Mouse (Mus musculus) ovary, postnatal 10 days (tissue): ENCODE measurements at regions not wholly inside any gene's neighbourhood (a gene's known extent, or its start where the extent isn't known, plus 50 kb on each side); places are given as distances from the start of the nearest gene placed in this dataset.

Experiments
- DNase-seq: peaks from one replicate; pipeline ENCODE4 v3.0.0; 2022; ENCODE audit warnings: low spot score

DNA sequence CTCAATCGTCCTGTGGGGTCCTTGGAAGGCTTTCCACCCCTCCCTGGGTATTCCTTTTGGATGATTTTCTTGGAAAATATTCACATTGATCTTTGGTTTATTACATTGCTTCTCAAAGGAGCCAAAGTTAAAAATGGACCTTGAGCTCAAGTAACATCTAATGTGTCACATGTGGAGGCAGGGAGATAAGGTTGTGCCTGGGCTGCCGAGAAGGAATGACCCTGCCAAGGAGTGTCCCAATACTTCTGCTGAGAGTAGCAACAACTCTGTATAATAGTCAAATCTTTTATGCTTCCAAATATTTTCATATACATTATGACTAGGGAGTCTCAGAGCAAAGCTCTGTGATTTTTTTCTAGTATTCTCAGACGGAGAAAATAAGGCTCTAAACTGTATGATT lies 113.4 kb upstream of the Nt5c1b start:
- no peak for DNase-seq

DNA sequence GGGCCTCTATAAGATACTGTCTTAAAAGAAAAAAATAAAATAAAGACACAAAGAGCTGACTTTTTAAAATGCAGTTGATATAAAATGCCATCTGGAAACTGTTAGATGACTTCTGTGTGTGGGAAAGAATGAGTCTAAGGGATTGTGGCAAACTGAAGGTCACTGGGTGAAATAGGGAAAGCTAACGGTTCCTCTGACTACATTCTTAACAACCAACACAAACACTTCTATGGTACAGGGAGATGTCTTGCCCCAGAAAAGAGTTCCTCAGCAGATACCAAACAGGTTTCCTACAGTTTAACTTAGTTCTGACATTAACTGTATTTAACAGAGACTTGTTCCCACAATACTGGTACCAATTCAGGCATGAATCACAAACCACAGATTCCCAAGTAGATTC lies 103.6 kb upstream of the Nt5c1b start:
- DNase-seq = no peak

DNA sequence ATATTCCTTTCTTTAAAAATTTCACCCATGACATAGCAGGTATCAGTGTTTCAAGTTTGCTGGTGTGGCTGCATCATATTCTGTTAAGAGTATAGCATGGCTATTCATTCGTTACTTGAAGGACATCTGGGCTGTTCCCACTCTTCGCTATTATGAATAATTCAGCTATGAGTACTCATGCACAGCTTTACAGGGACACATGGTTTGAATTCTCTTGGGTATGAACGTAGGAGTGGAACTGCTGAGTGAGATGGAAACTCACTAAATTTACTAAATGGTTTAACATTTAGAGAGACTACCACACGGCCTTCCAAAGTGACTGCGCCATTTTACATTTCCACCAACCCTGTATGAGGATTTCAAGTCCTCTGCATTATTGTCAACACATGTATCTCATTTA lies 97.7 kb upstream of the Nt5c1b start:
- DNase-seq = no peak

DNA sequence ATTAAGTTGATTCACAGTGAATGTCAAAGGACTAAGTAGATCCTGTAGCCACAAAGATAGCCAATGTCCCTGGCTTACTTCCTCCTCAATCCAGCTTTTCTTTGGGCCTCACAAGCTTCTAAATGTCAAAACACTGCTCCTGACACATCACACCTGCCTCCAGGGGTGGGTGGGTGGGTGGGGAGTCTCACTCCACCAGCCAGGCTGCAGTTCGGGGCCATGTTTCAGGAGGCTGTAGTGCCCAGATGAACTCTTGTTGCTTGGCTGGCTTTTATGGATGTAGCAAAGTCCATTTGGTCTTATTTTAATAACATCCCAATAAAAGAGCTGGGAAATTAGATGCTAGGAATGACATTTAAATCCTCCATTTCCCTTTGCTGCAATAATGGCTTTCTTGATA lies 94.5 kb upstream of the Nt5c1b start:
- DNase-seq = no peak

DNA sequence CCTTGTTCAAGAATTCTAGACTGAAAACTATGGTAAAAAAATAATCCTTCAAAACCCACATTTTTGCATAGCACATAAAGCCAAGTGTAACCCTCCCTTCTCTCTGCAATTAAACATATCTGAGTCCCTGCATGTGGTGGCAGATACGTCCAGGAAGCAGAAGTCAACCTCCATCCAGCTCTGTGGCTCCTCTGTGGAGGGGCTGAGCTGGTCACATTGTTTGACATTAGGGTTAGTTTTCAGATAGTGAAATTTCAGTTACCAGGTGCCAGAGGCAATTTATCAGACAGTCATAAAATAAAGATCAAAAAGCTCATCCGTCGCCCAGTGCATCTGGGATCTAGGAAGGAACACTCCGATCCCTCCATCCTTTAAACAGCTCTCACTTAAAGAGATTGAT lies 77.1 kb upstream of the Nt5c1b start:
- DNase-seq = no peak

DNA sequence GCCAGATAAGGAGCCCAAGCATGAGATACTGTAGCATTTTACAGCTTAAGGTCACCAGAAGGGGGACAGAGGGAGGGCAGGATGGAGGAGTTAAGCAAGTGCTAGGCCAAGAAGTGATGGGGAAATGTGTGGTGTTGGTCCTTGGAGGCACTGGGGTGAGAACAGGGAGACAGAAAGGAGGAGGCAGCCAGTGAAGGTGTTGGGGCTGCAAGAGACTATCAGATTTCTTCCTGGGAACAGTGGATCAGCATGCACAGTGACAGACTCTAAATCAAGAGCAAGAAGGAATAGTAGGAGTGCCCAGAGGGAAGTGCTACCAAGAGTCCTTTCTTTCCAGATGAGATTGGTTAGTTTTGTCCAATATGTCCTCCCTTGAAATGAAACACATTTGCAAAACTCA lies 63.8 kb upstream of the Nt5c1b start:
- no peak for DNase-seq
